8 mouse cellular contexts compared by ENCODE assay signal in genomic region chr2:81991726-81992125, GRCm38 (mm10).
A peak's percentile ranks its signal among the peaks of the same experiment; 100 is the strongest.
DNase-seq lines count a peak whose midpoint lies in the region; ATAC-seq and TF ChIP-seq lines count a peak whose summit lies in the region.
"Not testable (repeated sequence)": the region's sequence is repeated elsewhere in the genome, so short reads cannot be mapped to it uniquely, and the experiment has no call there.

No protein-coding gene starts in this region.

- WGBS in heart, embryonic 14.5 days = 31% methylated on average over 8 of the region's 10 CpGs
- WGBS in liver, postnatal 0 days (ENCODE audit: insufficient replicate concordance) = 53% methylated on average over 8 of the region's 10 CpGs

- H3K9ac ChIP-seq in heart, embryonic 14.5 days (ENCODE audit: low read length); liver, postnatal 0 days (replicated peaks): not testable (repeated sequence)

- ATAC-seq in heart, embryonic 14.5 days (ENCODE audit: insufficient number of reproducible peaks, insufficient read depth, low FRiP score, low read depth); liver, postnatal 0 days: not testable (repeated sequence)

- TF ChIP-seq EP300 in liver, postnatal 0 days (IDR thresholded peaks at IDR 0.05; ENCODE audit: low read depth) = not testable (repeated sequence)

- H3K4me2 ChIP-seq in heart, embryonic 14.5 days (ENCODE audit: low read length); liver, postnatal 0 days (ENCODE audit: low read depth, low read length): not testable (repeated sequence)

- not testable (repeated sequence) for H3K4me3 ChIP-seq in heart, embryonic 14.5 days (ENCODE audit: control insufficient read depth in 1 of 2, insufficient read depth in 1 of 2, low read depth in 1 of 2, low read length in 2 of 2); liver, postnatal 0 days (ENCODE audit: low read depth, low read length)

- not testable (repeated sequence) for H3K9me3 ChIP-seq in heart, embryonic 14.5 days (ENCODE audit: control insufficient read depth, low read length); liver, postnatal 0 days (ENCODE audit: low read length)

- not testable (repeated sequence) for H3K27me3 ChIP-seq in heart, embryonic 14.5 days (ENCODE audit: control insufficient read depth, insufficient read depth, low read length); liver, postnatal 0 days (ENCODE audit: insufficient read depth, low read length)

- peak overlapping the region; percentile 37 to 39; a peak in 2 of 4 replicates for H3K27ac ChIP-seq in heart, embryonic 14.5 days (replicated peaks in 1 of 2; ENCODE audit: control insufficient read depth in 1 of 2, insufficient read depth in 1 of 2, low read depth in 2 of 2, low read length in 2 of 2)
- H3K27ac ChIP-seq in liver, postnatal 0 days (ENCODE audit: low read depth) = 0 out of 2 replicates have a peak overlapping the region, but pooled peaks have one; percentile 57

- not testable (repeated sequence) for TF ChIP-seq CTCF in liver, postnatal 0 days (IDR thresholded peaks at IDR 0.05; ENCODE audit: low read depth)

- H3K4me1 ChIP-seq in heart, embryonic 14.5 days (ENCODE audit: control insufficient read depth in 2 of 2, insufficient read depth in 2 of 2, low read length in 2 of 2); liver, postnatal 0 days (ENCODE audit: insufficient read depth): not testable (repeated sequence)

- DNase-seq in 416B (ENCODE audit: low read depth) = peak; percentile 8
- peak; percentile 73 for DNase-seq in adrenal gland, adult 2 months
- peak; percentile 11 for DNase-seq in adrenal gland, postnatal 10 days
- peak; percentile 4 to 31 for DNase-seq in adrenal gland, postnatal 36 days
- not testable (repeated sequence) for DNase-seq in liver, postnatal 0 days
- DNase-seq in ovary, adult 18-20 months (ENCODE audit: low spot score) = peak; percentile 53
- peak; percentile 10 for DNase-seq in testis, postnatal 14 days (ENCODE audit: low spot score)

- H3K36me3 ChIP-seq in heart, embryonic 14.5 days (ENCODE audit: control insufficient read depth, insufficient read depth, low read length); liver, postnatal 0 days (replicated peaks; ENCODE audit: insufficient read depth, low read length): not testable (repeated sequence)
